Mouse (Mus musculus): ENCODE results near the gene Slc22a12. TPM values are rescaled to one million over a fixed set of nuclear protein-coding genes. Genes with fewer than 3 reads are reported as not detected.

Slc22a12 gene
- not detected in 2 replicates for polyA plus RNA-seq (2014; fragmentation: Nextera tagmentation; extraction: Ambion mirVana)

GRCm38 (mm10) chr19:6542367-6543034, at the start of gene Slc22a12:
Slc22a12 (minus strand) TSS chr19:6543032.
- DNase-seq (no peak), ATAC-seq (ENCODE audit: insufficient read depth) (no peak)
- Histone ChIP-seq H3K27me3 (ENCODE audit: insufficient read depth, low read length) (no peaks in the 10 kb centered on the region), H3K9me3 (ENCODE audit: low read depth, low read length) (no peaks in the 10 kb centered on the region), H3K36me3 (ENCODE audit: insufficient read depth) (no peaks in the 10 kb centered on the region), H3K9ac (no peak within 1 kb of the TSS), H3K4me2 (no peak within 1 kb of the TSS), H3K4me1 (ENCODE audit: insufficient read depth) (no peaks in the 10 kb centered on the region), H3K27ac (ENCODE audit: low read depth) (no peak within 1 kb of the TSS), H3K4me3 (ENCODE audit: low read depth, low read length) (no peak within 1 kb of the TSS)
- no peak for TF ChIP-seq CTCF (IDR thresholded peaks at IDR 0.05; ENCODE audit: low read depth)
- 82% methylated on average over 16 of the region's 16 CpGs for WGBS

- H3K9me3 ChIP-seq (ENCODE audit: low read depth, low read length) = no peaks in the 10 kb centered on the region
- H3K4me3 ChIP-seq (ENCODE audit: low read depth, low read length) = no peak overlapping the region
- WGBS = 28% methylated on average over 4 of the region's 4 CpGs
- ATAC-seq (ENCODE audit: insufficient read depth) (no peak), DNase-seq (no peak)
- H3K27ac ChIP-seq (ENCODE audit: low read depth) = no peak overlapping the region
- H3K4me2 ChIP-seq = no peak overlapping the region
- H3K36me3 ChIP-seq (ENCODE audit: insufficient read depth) = no peaks in the 10 kb centered on the region
- TF ChIP-seq CTCF (IDR thresholded peaks at IDR 0.05; ENCODE audit: low read depth) = no peak
- H3K27me3 ChIP-seq (ENCODE audit: insufficient read depth, low read length) = no peaks in the 10 kb centered on the region
- no peak overlapping the region for H3K9ac ChIP-seq
- H3K4me1 ChIP-seq (ENCODE audit: insufficient read depth) = no peaks in the 10 kb centered on the region
These were observed 29.2 kb upstream of the Slc22a12 start for GRCm38 (mm10) chr19:6572001-6572400.

GRCm38 (mm10) chr19:6571476-6571875, 28.6 kb upstream of the Slc22a12 start:
- no peaks in the 10 kb centered on the region for H3K27me3 ChIP-seq (ENCODE audit: insufficient read depth, low read length)
- TF ChIP-seq CTCF (IDR thresholded peaks at IDR 0.05; ENCODE audit: low read depth) = no peak
- ATAC-seq (ENCODE audit: insufficient read depth) = no peak

GRCm38 (mm10) chr19:6569561-6569960, 26.7 kb upstream of the Slc22a12 start:
- no peak for TF ChIP-seq CTCF (IDR thresholded peaks at IDR 0.05; ENCODE audit: low read depth)
- Histone ChIP-seq H3K4me3 (ENCODE audit: low read depth, low read length) (no peak overlapping the region), H3K27ac (ENCODE audit: low read depth) (no peak overlapping the region), H3K9me3 (ENCODE audit: low read depth, low read length) (no peaks in the 10 kb centered on the region), H3K36me3 (ENCODE audit: insufficient read depth) (no peaks in the 10 kb centered on the region), H3K9ac (no peak overlapping the region), H3K27me3 (ENCODE audit: insufficient read depth, low read length) (no peaks in the 10 kb centered on the region), H3K4me1 (ENCODE audit: insufficient read depth) (no peaks in the 10 kb centered on the region), H3K4me2 (no peak overlapping the region)
- WGBS = 34% methylated on average over 5 of the region's 5 CpGs
- DNase-seq (no peak), ATAC-seq (ENCODE audit: insufficient read depth) (no peak)

More at GRCm38 (mm10) chr19:6571476-6571875, 28.6 kb upstream of the Slc22a12 start:
- Histone ChIP-seq H3K9ac (no peak overlapping the region), H3K4me3 (ENCODE audit: low read depth, low read length) (no peak overlapping the region), H3K36me3 (ENCODE audit: insufficient read depth) (no peaks in the 10 kb centered on the region), H3K4me2 (no peak overlapping the region), H3K4me1 (ENCODE audit: insufficient read depth) (no peaks in the 10 kb centered on the region), H3K9me3 (ENCODE audit: low read depth, low read length) (no peaks in the 10 kb centered on the region), H3K27ac (ENCODE audit: low read depth) (no peak overlapping the region)
- no peak for DNase-seq
- 71% methylated on average over 5 of the region's 5 CpGs for whole genome bisulfite sequencing

GRCm38 (mm10) chr19:6569021-6569420, 26.2 kb upstream of the Slc22a12 start:
- no peak for TF ChIP-seq CTCF (IDR thresholded peaks at IDR 0.05; ENCODE audit: low read depth)
- Histone ChIP-seq H3K27me3 (ENCODE audit: insufficient read depth, low read length) (no peaks in the 10 kb centered on the region), H3K4me1 (ENCODE audit: insufficient read depth) (no peaks in the 10 kb centered on the region), H3K9me3 (ENCODE audit: low read depth, low read length) (no peaks in the 10 kb centered on the region), H3K36me3 (ENCODE audit: insufficient read depth) (no peaks in the 10 kb centered on the region), H3K4me3 (ENCODE audit: low read depth, low read length) (no peak overlapping the region), H3K4me2 (no peak overlapping the region), H3K9ac (no peak overlapping the region), H3K27ac (ENCODE audit: low read depth) (no peak overlapping the region)
- DNase-seq (no peak), ATAC-seq (ENCODE audit: insufficient read depth) (no peak)
- 81% methylated on average over 5 of the region's 5 CpGs for WGBS

GRCm38 (mm10) chr19:6566450-6566849, 23.6 kb upstream of the Slc22a12 start:
- DNase-seq = peak; percentile 22
- no peak for TF ChIP-seq CTCF (IDR thresholded peaks at IDR 0.05; ENCODE audit: low read depth)
- 83% methylated on average over 2 of the region's 2 CpGs for WGBS

GRCm38 (mm10) chr19:6565136-6565535, 22.3 kb upstream of the Slc22a12 start:
- ATAC-seq (ENCODE audit: insufficient read depth) (no peak), DNase-seq (no peak)
- H3K27me3 ChIP-seq (ENCODE audit: insufficient read depth, low read length) = no peaks in the 10 kb centered on the region
- H3K4me1 ChIP-seq (ENCODE audit: insufficient read depth) = no peaks in the 10 kb centered on the region
- no peak overlapping the region for H3K9ac ChIP-seq
- no peaks in the 10 kb centered on the region for H3K36me3 ChIP-seq (ENCODE audit: insufficient read depth)
- no peaks in the 10 kb centered on the region for H3K9me3 ChIP-seq (ENCODE audit: low read depth, low read length)
- no peak overlapping the region for H3K4me3 ChIP-seq (ENCODE audit: low read depth, low read length)
- no peak overlapping the region for H3K4me2 ChIP-seq
- no peak overlapping the region for H3K27ac ChIP-seq (ENCODE audit: low read depth)
- no peak for TF ChIP-seq CTCF (IDR thresholded peaks at IDR 0.05; ENCODE audit: low read depth)
- 74% methylated on average over 6 of the region's 6 CpGs for WGBS

More at GRCm38 (mm10) chr19:6566450-6566849, 23.6 kb upstream of the Slc22a12 start:
- Histone ChIP-seq H3K4me2 (no peak overlapping the region), H3K9me3 (ENCODE audit: low read depth, low read length) (no peaks in the 10 kb centered on the region), H3K36me3 (ENCODE audit: insufficient read depth) (no peaks in the 10 kb centered on the region), H3K9ac (no peak overlapping the region), H3K4me3 (ENCODE audit: low read depth, low read length) (no peak overlapping the region), H3K4me1 (ENCODE audit: insufficient read depth) (no peaks in the 10 kb centered on the region), H3K27me3 (ENCODE audit: insufficient read depth, low read length) (no peaks in the 10 kb centered on the region), H3K27ac (ENCODE audit: low read depth) (no peak overlapping the region)
- ATAC-seq (ENCODE audit: insufficient read depth) = no peak
